Mouse (Mus musculus) hindbrain, embryonic 14.5 days (tissue): ENCODE measurements around the gene Upp2. TPM values are rescaled to one million over a fixed set of nuclear protein-coding genes. Genes with fewer than 3 reads are reported as not detected.

Experiments used
- ATAC-seq: fragments of 200-750 bp; cut with Nextera tagmentation; 2 replicates; pipeline ENCODE4 v1.8.0; 2017; ENCODE audit warnings: moderate number of reproducible peaks, mild to moderate bottlenecking, moderate TSS enrichment, moderate library complexity; ENCODE audit not compliant: low FRiP score
- DNase-seq: peaks from one replicate; pipeline ENCODE4 v3.0.0-alpha.2; 2015; ENCODE audit warnings: low spot score
- H3K27ac ChIP-seq: fragments of 300-500 bp; sonication (generic); 2 replicates; pipeline ENCODE4 v1.5.1; 2014; ENCODE audit warnings: mild to moderate bottlenecking, moderate library complexity
- H3K27me3 ChIP-seq: fragments of 300-500 bp; sonication (generic); 2 replicates; pipeline ENCODE4 v1.6.1; 2014; ENCODE audit warnings: mild to moderate bottlenecking, low read length, mixed read lengths; ENCODE audit not compliant: control insufficient read depth, insufficient read depth
- H3K36me3 ChIP-seq: fragments of 300-500 bp; sonication (generic); replicated peaks from 2 replicates; pipeline ENCODE4 v1.6.1; 2014; ENCODE audit not compliant: control insufficient read depth, insufficient read depth
- H3K4me1 ChIP-seq: fragments of 300-500 bp; sonication (generic); replicated peaks from 2 replicates; pipeline ENCODE4 v1.6.1; 2014; ENCODE audit warnings: antibody characterized with exemption, low read length, mixed read lengths; ENCODE audit not compliant: control insufficient read depth, insufficient read depth
- H3K4me2 ChIP-seq: fragments of 300-500 bp; sonication (generic); replicated peaks from 2 replicates; pipeline ENCODE4 v1.6.1; 2014; ENCODE audit warnings: mild to moderate bottlenecking, moderate library complexity
- H3K4me3 ChIP-seq: fragments of 300-500 bp; sonication (generic); replicated peaks from 2 replicates; pipeline ENCODE4 v1.5.1; 2014; ENCODE audit warnings: mild to moderate bottlenecking, low read length
- H3K9ac ChIP-seq: fragments of 300-500 bp; sonication (generic); 2 replicates; pipeline ENCODE4 v1.6.1; 2014
- H3K9me3 ChIP-seq: fragments of 300-500 bp; sonication (generic); 2 replicates; pipeline ENCODE4 v1.6.1; 2016; ENCODE audit warnings: low read length; ENCODE audit not compliant: control insufficient read depth
- WGBS: fragments of 180-500 bp; shearing (Covaris S2); extraction: QIAGEN DNeasy Blood & Tissue Kit; methylation state at CpG from one replicate; pipeline ENCODE4 v1.1.7; 2014; 5-methylcytosine and 5-hydroxymethylcytosine counted together
- polyA plus RNA-seq: library from polyadenylated mRNA; unstranded; fragments of >200 nt; fragmentation: Nextera tagmentation; extraction: Ambion mirVana; gene quantifications from 2 replicates; pipeline ENCODE4 v1.2.1, GENCODE M21; 2014

The Upp2 gene
- polyA plus RNA-seq, 1 experiment from 2014 or later, result 16.1 TPM

DNA sequence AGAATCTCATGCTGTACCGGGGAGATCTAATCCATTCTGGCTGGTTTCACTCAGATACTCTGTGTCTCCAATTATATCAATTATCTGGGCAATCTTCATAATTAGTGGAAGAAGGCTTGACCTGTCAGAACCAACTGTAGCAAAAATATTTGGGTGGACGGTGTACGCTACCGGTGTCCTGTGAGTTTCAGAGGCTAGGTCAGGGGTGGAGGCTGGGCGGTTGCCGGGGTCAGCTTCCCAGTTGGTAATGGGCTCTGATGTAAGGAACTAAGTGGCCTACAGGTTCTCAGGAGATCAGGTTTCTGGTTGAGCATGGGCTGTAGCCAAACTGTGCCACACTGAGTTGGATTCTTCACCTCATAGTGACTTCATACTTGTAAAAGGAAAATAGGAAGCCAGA lies 136.1 kb downstream of the Upp2 start:
- Histone ChIP-seq H3K27ac (no peak overlapping the region), H3K4me3 (no peak overlapping the region), H3K9ac (no peak overlapping the region), H3K4me2 (no peak overlapping the region), H3K4me1 (no peaks in the 10 kb centered on the region), H3K9me3 (no peaks in the 10 kb centered on the region), H3K36me3 (no peaks in the 10 kb centered on the region), H3K27me3 (no peaks in the 10 kb centered on the region)
- DNase-seq (no peak), ATAC-seq (no peak)
- 93% methylated on average over 6 of the region's 6 CpGs for WGBS

DNA sequence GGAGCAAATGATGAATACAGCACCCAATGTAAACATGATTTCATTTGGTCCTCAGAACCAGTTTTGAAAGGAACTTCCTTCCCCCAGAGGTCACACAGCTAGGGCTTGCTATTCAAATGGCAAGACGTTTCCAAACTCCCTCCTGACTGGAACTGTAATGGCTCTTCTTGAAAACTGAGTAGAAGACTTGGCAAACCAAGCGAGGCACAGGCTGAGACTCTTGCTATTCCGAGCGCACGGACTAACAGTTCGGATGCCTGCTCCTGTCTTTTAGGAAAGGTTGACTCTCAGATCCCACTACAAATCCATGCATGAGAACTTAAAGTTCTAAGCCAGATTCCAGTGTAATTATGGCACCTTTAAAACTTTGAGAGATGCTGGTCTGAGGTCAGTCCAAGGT lies 136.5 kb downstream of the Upp2 start:
- DNase-seq, result no peak
- Histone ChIP-seq H3K4me1 (no peaks in the 10 kb centered on the region), H3K27me3 (no peaks in the 10 kb centered on the region), H3K36me3 (no peaks in the 10 kb centered on the region), H3K9me3 (no peaks in the 10 kb centered on the region), H3K4me3 (no peak overlapping the region), H3K27ac (no peak overlapping the region), H3K4me2 (no peak overlapping the region), H3K9ac (no peak overlapping the region)
- no peak for ATAC-seq
- 82% methylated on average over 6 of the region's 6 CpGs for WGBS

GRCm38 (mm10) chr2:58704576-58704975 lies 137.5 kb downstream of the Upp2 start:
- no peak overlapping the region for H3K27ac ChIP-seq
- WGBS, result 91% methylated on average over 3 of the region's 3 CpGs
- no peaks in the 10 kb centered on the region for H3K9me3 ChIP-seq
- no peaks in the 10 kb centered on the region for H3K36me3 ChIP-seq
- H3K27me3 ChIP-seq, result no peaks in the 10 kb centered on the region
- H3K4me3 ChIP-seq, result no peak overlapping the region
- DNase-seq (no peak), ATAC-seq (no peak)
- H3K4me2 ChIP-seq, result no peak overlapping the region
- no peak overlapping the region for H3K9ac ChIP-seq
- no peaks in the 10 kb centered on the region for H3K4me1 ChIP-seq

GRCm38 (mm10) chr2:58707676-58708075 lies 140.6 kb downstream of the Upp2 start:
- Histone ChIP-seq H3K27ac (no peak overlapping the region), H3K27me3 (no peaks in the 10 kb centered on the region), H3K4me2 (no peak overlapping the region), H3K9ac (no peak overlapping the region), H3K4me3 (no peak overlapping the region), H3K4me1 (no peaks in the 10 kb centered on the region), H3K36me3 (no peaks in the 10 kb centered on the region), H3K9me3 (no peaks in the 10 kb centered on the region)
- no peak for ATAC-seq
- no peak for DNase-seq
- 79% methylated on average over 3 of the region's 3 CpGs for WGBS

DNA sequence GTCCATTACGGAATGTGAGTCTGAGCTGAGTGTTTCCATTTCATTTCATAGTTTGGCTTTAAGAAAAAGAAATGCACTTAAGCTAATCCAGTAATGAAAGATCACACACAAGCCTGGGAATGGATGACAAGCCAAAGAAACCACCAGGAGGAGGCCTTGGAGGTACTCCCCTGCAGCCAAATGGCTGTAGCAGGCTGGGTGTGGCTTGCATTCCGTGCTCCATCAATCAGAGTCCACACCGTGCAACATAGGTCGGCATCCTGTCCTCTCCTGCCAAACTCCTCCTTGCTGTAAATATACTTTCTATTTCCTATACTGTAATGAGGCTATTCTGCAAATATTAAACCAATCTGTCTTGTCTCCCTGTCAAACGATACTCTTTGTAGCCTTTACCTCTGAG lies 143.1 kb downstream of the Upp2 start:
- H3K4me1 ChIP-seq, result no peaks in the 10 kb centered on the region
- H3K4me2 ChIP-seq, result no peak overlapping the region
- no peaks in the 10 kb centered on the region for H3K27me3 ChIP-seq
- no peak for DNase-seq
- H3K36me3 ChIP-seq, result no peaks in the 10 kb centered on the region
- WGBS, result 66% methylated on average over 5 of the region's 5 CpGs
- no peak overlapping the region for H3K9ac ChIP-seq
- H3K4me3 ChIP-seq, result no peak overlapping the region
- no peak for ATAC-seq
- H3K27ac ChIP-seq, result no peak overlapping the region
- no peaks in the 10 kb centered on the region for H3K9me3 ChIP-seq

DNA sequence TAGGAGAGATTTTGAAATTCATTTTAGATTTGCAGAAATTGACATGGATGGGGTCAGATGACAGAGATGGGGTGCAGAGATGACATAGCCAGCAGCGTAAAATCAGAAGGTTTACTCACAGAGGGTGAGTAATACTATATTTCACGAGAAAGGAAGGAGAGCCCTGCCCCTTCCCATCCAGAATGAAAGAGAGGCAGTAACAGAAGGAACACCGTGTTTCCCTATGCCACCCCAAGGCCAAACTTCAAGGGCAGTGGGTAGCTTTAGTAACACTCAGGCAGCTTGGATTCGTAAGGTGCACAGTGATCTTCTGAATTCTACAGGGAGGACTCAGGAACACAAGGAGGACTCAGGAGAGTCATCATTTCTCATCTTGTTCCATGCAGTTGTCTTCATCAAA lies 144.0 kb downstream of the Upp2 start:
- DNase-seq (no peak), ATAC-seq (no peak)
- H3K9me3 ChIP-seq, result no peaks in the 10 kb centered on the region
- no peaks in the 10 kb centered on the region for H3K36me3 ChIP-seq
- no peak overlapping the region for H3K9ac ChIP-seq
- no peaks in the 10 kb centered on the region for H3K4me1 ChIP-seq
- H3K27me3 ChIP-seq, result no peaks in the 10 kb centered on the region
- 90% methylated on average over 4 of the region's 4 CpGs for WGBS
- no peak overlapping the region for H3K27ac ChIP-seq
- no peak overlapping the region for H3K4me2 ChIP-seq
- H3K4me3 ChIP-seq, result no peak overlapping the region

DNA sequence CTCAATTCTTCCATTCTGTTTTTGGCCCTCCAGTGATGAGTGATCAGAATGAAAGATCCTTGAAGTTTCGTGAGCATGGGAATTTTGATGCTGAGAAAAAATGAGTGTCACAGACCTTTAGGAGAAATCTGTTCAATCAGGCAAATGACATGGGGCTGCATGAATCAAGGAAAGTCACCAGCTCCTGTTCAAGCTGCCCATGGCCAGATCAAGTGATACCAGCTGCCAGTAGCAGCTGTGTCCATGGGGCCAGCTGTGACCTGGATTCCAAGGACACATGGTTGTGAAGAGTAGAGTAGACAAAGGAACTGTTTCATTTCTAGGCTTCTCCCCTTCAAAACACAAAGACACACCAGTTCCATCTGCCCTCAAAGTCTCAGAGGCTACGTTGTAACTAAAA lies 144.4 kb downstream of the Upp2 start:
- H3K4me3 ChIP-seq, result no peak overlapping the region
- no peaks in the 10 kb centered on the region for H3K36me3 ChIP-seq
- H3K4me1 ChIP-seq, result no peaks in the 10 kb centered on the region
- ATAC-seq (no peak), DNase-seq (no peak)
- no peaks in the 10 kb centered on the region for H3K27me3 ChIP-seq
- H3K27ac ChIP-seq, result no peak overlapping the region
- 76% methylated on average over 2 of the region's 2 CpGs for WGBS
- no peaks in the 10 kb centered on the region for H3K9me3 ChIP-seq
- H3K4me2 ChIP-seq, result no peak overlapping the region
- H3K9ac ChIP-seq, result no peak overlapping the region

DNA sequence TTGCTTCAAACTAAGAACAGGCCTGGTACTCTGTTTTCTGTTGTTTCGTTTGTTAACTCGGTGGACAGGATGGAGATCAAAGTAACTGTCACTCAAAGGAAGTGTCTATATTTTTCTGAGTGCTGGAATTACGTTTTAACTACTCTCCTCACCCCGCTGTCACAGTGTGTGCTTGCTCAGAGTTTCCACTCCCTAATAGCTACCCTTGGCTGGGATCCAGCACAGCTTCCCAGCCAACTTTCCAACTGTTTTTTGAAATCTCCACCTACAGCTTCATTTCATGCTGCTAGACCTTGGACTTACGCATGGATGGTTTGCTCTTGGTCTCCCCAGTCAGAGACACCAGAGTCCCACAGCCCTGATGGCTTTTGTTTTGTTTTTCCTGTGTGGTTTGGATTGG lies 144.8 kb downstream of the Upp2 start:
- 63% methylated on average over 5 of the region's 5 CpGs for WGBS
- DNase-seq, result peak; percentile 65

GRCm38 (mm10) chr2:58717898-58718297 lies 150.8 kb downstream of the Upp2 start:
- Histone ChIP-seq H3K4me1 (no peaks in the 10 kb centered on the region), H3K27me3 (no peaks in the 10 kb centered on the region), H3K36me3 (no peaks in the 10 kb centered on the region), H3K27ac (no peak overlapping the region), H3K9ac (no peak overlapping the region), H3K9me3 (peaks cover 4% of the 10 kb centered on the region; the same call in 1 of the 2 replicates), H3K4me2 (no peak overlapping the region), H3K4me3 (no peak overlapping the region)
- ATAC-seq (no peak), DNase-seq (no peak)
- WGBS, result 62% methylated on average over 3 of the region's 3 CpGs

More for the DNA sequence above, 144.8 kb downstream of the Upp2 start:
- Histone ChIP-seq H3K27me3 (no peaks in the 10 kb centered on the region), H3K4me2 (no peak overlapping the region), H3K36me3 (no peaks in the 10 kb centered on the region), H3K9me3 (no peaks in the 10 kb centered on the region), H3K9ac (no peak overlapping the region), H3K4me1 (no peaks in the 10 kb centered on the region), H3K27ac (no peak overlapping the region), H3K4me3 (no peak overlapping the region)
- no peak for ATAC-seq

GRCm38 (mm10) chr2:58737192-58737820 lies 170.2 kb downstream of the Upp2 start:
- ATAC-seq, result no peak; the same call in 1 of the 2 replicates

More at GRCm38 (mm10) chr2:58737192-58737820, 170.2 kb downstream of the Upp2 start:
- no peak overlapping the region for H3K4me3 ChIP-seq
- H3K9me3 ChIP-seq, result no peaks in the 10 kb centered on the region
- H3K27me3 ChIP-seq, result no peaks in the 10 kb centered on the region
- DNase-seq, result peak; percentile 59
- 37% methylated on average over 4 of the region's 4 CpGs for WGBS
- no peaks in the 10 kb centered on the region for H3K36me3 ChIP-seq
- H3K9ac ChIP-seq, result no peak overlapping the region
- H3K4me2 ChIP-seq, result no peak overlapping the region
- no peak overlapping the region for H3K27ac ChIP-seq
- no peaks in the 10 kb centered on the region for H3K4me1 ChIP-seq
